Mouse (Mus musculus): ENCODE measurements around the gene Trim31.

Trim31 gene

DNA sequence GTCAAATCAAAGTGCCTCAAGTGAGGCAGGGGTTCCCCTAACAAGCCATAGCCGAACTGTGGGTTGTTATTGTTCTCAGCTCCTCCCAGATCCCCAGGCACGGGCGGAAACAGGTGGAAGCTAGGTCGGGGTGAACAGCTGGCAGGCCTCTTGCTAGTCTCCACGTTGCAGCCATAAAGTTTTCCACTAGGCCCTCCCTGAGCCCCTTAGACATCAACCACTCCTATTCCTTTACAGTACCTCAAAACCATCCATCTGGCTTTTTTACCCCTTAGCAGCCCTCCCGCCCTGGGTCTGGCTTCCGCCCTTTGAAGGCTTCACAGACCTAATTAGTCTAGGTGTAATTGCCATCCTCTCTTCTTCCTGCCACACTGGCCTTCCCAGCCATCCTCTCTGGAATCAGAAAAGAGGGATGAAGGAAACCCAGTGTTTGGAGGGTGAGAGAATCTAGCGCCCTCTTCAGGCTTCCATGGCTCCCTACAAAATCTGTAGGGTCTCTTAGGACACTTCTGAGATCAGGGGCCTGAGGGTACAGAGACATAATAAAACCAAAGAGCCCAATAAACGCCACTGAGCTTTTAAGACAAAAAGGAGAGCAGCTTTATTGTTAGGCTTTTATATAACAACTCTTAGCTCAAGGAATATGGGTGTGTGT, 46.3 kb downstream of the Trim31 start:
- DNase-seq (ENCODE audit: low read depth, low spot score), result no peak

- DNase-seq (ENCODE audit: low read depth, low spot score), result no peak
Measured at GRCm38 (mm10) chr17:36947051-36947819, 49.3 kb downstream of the Trim31 start.

GRCm38 (mm10) chr17:36948286-36948685, 50.4 kb downstream of the Trim31 start:
- no peak for DNase-seq (ENCODE audit: low read depth, low spot score)

DNA sequence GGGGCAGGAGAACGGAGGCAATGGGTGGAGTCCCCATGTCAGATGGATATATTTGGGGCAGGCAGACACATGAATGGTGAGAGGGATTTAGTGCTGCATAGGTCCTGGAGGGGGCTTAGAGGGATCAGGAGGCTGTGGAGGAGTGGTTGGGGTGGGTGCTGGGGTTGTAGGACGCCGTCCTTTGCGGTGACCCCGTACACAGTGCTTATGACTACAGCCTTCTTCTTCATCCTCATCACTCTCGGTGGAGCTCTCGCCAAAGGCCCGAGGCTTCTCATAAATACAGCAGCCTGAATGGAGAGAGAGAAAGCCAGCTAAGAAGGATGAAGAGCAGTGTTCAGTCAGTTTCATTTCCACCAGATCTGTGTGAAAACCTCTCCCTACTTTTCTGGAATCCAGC, 51.3 kb downstream of the Trim31 start:
- DNase-seq (ENCODE audit: low read depth, low spot score), result no peak

DNA sequence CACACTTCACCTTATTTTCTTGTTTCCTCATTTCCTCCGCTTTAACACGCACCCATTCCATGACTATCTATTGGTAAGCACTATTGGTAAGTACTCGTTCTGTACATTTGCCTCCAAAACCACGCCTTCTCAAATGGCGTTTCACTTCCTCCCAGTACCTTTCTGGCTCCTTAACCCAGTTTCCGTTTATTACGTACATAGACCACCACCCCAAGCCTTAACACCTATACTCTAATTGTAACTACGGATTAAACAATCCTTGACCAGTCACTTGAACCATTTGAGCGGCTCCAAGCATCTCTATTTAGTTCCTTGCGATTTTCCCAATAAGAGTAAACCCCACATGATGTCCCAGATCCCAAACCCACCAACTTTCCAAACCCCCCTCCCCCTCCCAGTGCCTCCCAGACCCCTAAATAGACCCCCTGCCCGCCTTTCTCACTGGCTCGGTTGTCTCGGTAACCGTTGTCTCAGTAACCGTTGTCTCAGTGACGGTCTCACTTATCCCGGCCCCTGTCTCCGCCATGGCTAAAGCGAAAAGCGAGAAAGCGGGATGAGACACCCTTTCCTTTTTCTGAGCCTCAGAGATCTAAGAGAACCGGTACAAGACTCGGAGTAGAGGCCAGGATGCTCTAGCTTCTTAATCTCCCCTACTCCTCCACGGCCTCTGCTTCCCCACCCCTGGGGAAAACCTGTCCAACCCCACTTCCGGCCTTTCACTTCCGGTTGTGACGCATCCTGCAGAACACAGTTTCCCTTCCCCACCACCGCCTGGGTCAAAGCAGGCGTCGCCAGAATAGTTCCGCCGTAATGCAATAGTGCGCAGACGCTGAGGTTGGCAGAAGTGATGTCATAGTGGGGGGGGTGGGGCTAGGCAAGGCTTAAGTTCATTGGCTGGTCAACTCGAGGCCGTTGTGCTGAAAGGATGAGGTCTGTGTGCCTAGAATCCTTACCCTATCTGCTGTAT, 53.3 kb downstream of the Trim31 start, which contains the start of gene Ppp1r11:
Ppp1r11 (minus strand) TSS at position 761 of the 967 bp plus-strand sequence.
- peak; percentile 99 for DNase-seq (ENCODE audit: low read depth, low spot score)

DNA sequence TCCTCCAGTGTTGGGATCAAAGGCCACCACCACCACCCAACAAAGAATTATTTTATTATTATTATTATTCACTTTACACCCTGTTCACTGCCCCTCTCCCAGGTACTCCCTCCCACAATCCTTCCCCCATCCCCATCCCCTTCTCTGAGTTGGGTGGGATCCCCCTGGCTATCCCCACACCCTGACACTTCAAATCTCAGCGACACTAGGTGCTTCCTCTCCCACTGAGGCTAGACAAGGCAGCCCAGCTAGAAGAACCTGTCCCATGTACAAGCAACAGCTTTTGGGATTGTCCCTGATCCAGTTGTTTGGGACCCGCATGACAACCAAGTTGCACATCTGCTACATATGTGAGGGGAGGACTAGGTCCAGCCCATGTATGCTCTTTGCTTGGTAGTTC, 54.7 kb downstream of the Trim31 start:
- no peak for DNase-seq (ENCODE audit: low read depth, low spot score)

- no peak for DNase-seq (ENCODE audit: low read depth, low spot score)
Measured at GRCm38 (mm10) chr17:36953062-36953461, 55.1 kb downstream of the Trim31 start.

DNA sequence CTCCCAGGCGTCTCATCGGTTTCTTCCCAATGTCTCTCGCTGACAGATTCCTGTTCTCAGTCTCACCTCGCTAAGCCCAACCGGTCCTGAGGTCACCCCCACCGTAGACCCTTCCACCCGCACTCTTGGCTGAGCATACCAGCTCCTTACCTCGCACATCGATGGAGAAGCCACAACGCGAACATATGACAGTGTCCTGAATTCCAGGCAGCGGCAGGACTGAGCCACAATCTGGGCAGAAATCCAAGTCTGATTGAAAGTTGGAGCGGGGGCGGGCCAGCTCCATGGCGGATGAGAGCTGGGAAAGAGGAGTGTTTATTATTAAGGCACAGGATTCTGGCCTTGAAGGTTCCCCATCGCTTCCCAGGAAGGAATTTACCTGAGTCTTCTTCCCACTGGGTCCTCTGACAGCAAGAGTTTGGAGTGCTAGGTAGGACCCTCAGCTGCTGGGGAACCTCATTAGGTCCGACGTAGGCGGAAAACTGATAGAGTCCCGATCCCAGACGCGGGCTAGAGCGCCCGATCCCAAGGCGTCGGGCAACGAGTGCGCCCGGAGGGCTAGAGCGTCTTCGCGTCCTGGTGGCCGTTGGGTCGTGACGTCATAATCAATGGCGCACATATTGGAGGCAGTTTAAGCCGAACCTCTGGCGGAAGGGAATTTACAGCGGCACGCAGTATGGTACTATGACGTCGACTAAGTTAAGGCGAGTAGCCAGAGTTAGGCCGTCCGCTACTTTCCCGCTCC, 60.3 kb downstream of the Trim31 start, which contains the start of the genes Znrd1 and Znrd1as:
Znrd1 (minus strand) TSS at position 561 of the 745 bp plus-strand sequence.
Znrd1as (plus strand) TSS at position 594 of the 745 bp plus-strand sequence.
- DNase-seq (ENCODE audit: low read depth, low spot score), result peak; percentile 97

GRCm38 (mm10) chr17:36958884-36959283, 61.0 kb downstream of the Trim31 start:
- DNase-seq (ENCODE audit: low read depth, low spot score), result no peak

All from retina, adult 2 months (tissue).